Mouse (Mus musculus) ES-E14 (cell line): ENCODE measurements around the gene Ism2. TPM values are rescaled to one million over a fixed set of nuclear protein-coding genes. Genes with fewer than 3 reads are reported as not detected.

Experiments used
- DNase-seq: peaks from one replicate; pipeline ENCODE4 v3.0.0-alpha.2; 2013; ENCODE audit warnings: low read depth, low spot score
- H3K27ac ChIP-seq: 2 replicates; pipeline ENCODE4 v1.5.1; 2012; ENCODE audit warnings: low read depth, mild to moderate bottlenecking, low read length, moderate library complexity, mixed read lengths; ENCODE audit not compliant: poor library complexity, insufficient read depth, severe bottlenecking
- H3K36me3 ChIP-seq: 2 replicates; pipeline ENCODE4 v1.6.1; 2012; ENCODE audit warnings: mild to moderate bottlenecking, low read length, moderate library complexity, mixed read lengths; ENCODE audit not compliant: control insufficient read depth, poor library complexity, insufficient read depth, severe bottlenecking
- H3K4me1 ChIP-seq, 2 experiments: fragments of 150-350 bp in 1 of 2; sonication (generic) in 1 of 2; 2 replicates each; pipeline ENCODE4 v1.6.1; 2012; ENCODE audit warnings: low read length in 2 of 2, mild to moderate bottlenecking in 1 of 2, mixed read lengths in 1 of 2; ENCODE audit not compliant: control insufficient read depth in 2 of 2, insufficient read depth in 2 of 2, poor library complexity in 1 of 2
- H3K4me3 ChIP-seq, 2 experiments: fragments of 150-350 bp in 1 of 2; sonication (generic) in 1 of 2; 2 replicates each; pipeline ENCODE4 v1.5.1; 2012; ENCODE audit warnings: low read length in 2 of 2, low read depth in 1 of 2, mild to moderate bottlenecking in 1 of 2, mixed read lengths in 1 of 2; ENCODE audit not compliant: insufficient read depth in 1 of 2, poor library complexity in 1 of 2, severe bottlenecking in 1 of 2
- H3K9ac ChIP-seq: 2 replicates; pipeline ENCODE4 v1.6.1; 2012; ENCODE audit warnings: low read depth, mild to moderate bottlenecking, low read length, mixed read lengths; ENCODE audit not compliant: poor library complexity, insufficient read depth, severe bottlenecking
- H3K9me3 ChIP-seq: fragments of 150-350 bp; sonication (generic); 2 replicates; pipeline ENCODE4 v1.6.1; 2012; ENCODE audit warnings: low read depth, mild to moderate bottlenecking, low read length; ENCODE audit not compliant: control insufficient read depth, insufficient read depth
- CHD2 ChIP-seq: IDR thresholded peaks from 2 replicates; pipeline ENCODE4 v1.6.1; 2014; ENCODE audit warnings: mild to moderate bottlenecking, low read depth, low read length, inconsistent platforms
- HCFC1 ChIP-seq: IDR thresholded peaks from 2 replicates; pipeline ENCODE4 v1.6.1; 2012; ENCODE audit warnings: low read length, inconsistent platforms, borderline replicate concordance; ENCODE audit not compliant: insufficient read depth
- MAFK ChIP-seq: IDR thresholded peaks from 2 replicates; pipeline ENCODE4 v1.6.1; 2014; ENCODE audit warnings: mild to moderate bottlenecking, low read depth, low read length, inconsistent platforms; ENCODE audit not compliant: insufficient read depth
- ZC3H11A ChIP-seq: IDR thresholded peaks from 2 replicates; pipeline ENCODE4 v1.6.1; 2012; ENCODE audit warnings: low read depth, mild to moderate bottlenecking, inconsistent platforms, low read length, borderline replicate concordance
- ZNF384 ChIP-seq: IDR thresholded peaks from 2 replicates; pipeline ENCODE4 v1.6.1; 2012; ENCODE audit warnings: low read depth, low read length, inconsistent platforms
- in situ Hi-C, 2 experiments: fragments of 600-800 bp; cut with MboI; formaldehyde crosslinking; loops; one replicate each; pipeline ENCODE4 v1.15.1; 2025; ENCODE audit warnings: low sequenced_read_pairs in 2 of 2, inconsistent platforms in 1 of 2; ENCODE audit not compliant: unreplicated experiment in 2 of 2
- total RNA-seq: library from RNA; depleted of rRNA; stranded (reverse); fragments of 300-350 nt; gene quantifications from 2 replicates; pipeline ENCODE4 v1.2.3, GENCODE M21; 2012; rRNA removed

Ism2 gene
- total RNA-seq, result 3.0 and 3.2 TPM in 2 replicates

- 0 out of 4 replicates have a peak, but pooled peaks cover 0 to 3% of the 10 kb centered on the region in 2 experiments for H3K4me1 ChIP-seq
- no peak for DNase-seq
- in situ Hi-C loops, result no loop called here
- H3K9me3 ChIP-seq, result no peaks in the 10 kb centered on the region
- no peak within 1 kb of the TSS for H3K27ac ChIP-seq
- peak within 1 kb of the TSS; percentile 80 to 98 for H3K4me3 ChIP-seq
- H3K36me3 ChIP-seq, result no peaks in the 10 kb centered on the region
- H3K9ac ChIP-seq, result peak within 1 kb of the TSS; percentile 66
- TF ChIP-seq ZNF384 (no peak), CHD2 (0 out of 2 replicates have a peak, but pooled peaks have one; percentile 35), MAFK (no peak), HCFC1 (no peak)
Measured at GRCm38 (mm10) chr12:87299657-87300440, at the start of gene Ism2. Gene Ism2, minus strand, starts transcription at chr12:87299705.

GRCm38 (mm10) chr12:87348029-87348428, 48.5 kb upstream of the Ism2 start:
- Histone ChIP-seq H3K4me3 (no peak overlapping the region), H3K4me1 (no peaks in the 10 kb centered on the region), H3K36me3 (peaks cover 2% of the 10 kb centered on the region), H3K9me3 (no peaks in the 10 kb centered on the region), H3K9ac (no peak overlapping the region), H3K27ac (no peak overlapping the region)
- in situ Hi-C loops, result no loop called here
- no peak for TF ChIP-seq ZNF384
- no peak for TF ChIP-seq ZC3H11A
- no peak for DNase-seq

- DNase-seq, result no peak
- H3K36me3 ChIP-seq, result peaks cover 2% of the 10 kb centered on the region
- no peak overlapping the region for H3K9ac ChIP-seq
- in situ Hi-C loops, result no loop called here
- no peak for TF ChIP-seq ZNF384
- TF ChIP-seq ZC3H11A, result no peak
- TF ChIP-seq CHD2, result no peak
- no peak for TF ChIP-seq HCFC1
- TF ChIP-seq MAFK, result no peak
- no peaks in the 10 kb centered on the region for H3K4me1 ChIP-seq
- H3K27ac ChIP-seq, result no peak overlapping the region
- no peaks in the 10 kb centered on the region for H3K9me3 ChIP-seq
- H3K4me3 ChIP-seq, result no peak overlapping the region
Measured at GRCm38 (mm10) chr12:87347511-87347910, 48.0 kb upstream of the Ism2 start.

GRCm38 (mm10) chr12:87343084-87343605, 43.6 kb upstream of the Ism2 start:
- Histone ChIP-seq H3K9ac (no peak overlapping the region), H3K36me3 (peaks cover 5% of the 10 kb centered on the region; the same call in 1 of the 2 replicates)

GRCm38 (mm10) chr12:87338082-87338481, 38.6 kb upstream of the Ism2 start:
- H3K27ac ChIP-seq, result no peak overlapping the region
- H3K9me3 ChIP-seq, result no peaks in the 10 kb centered on the region
- peaks cover 6% of the 10 kb centered on the region for H3K36me3 ChIP-seq
- H3K4me3 ChIP-seq, result no peak overlapping the region
- no peak for DNase-seq
- no peak for TF ChIP-seq CHD2
- no peak for TF ChIP-seq ZC3H11A
- TF ChIP-seq ZNF384, result no peak
- TF ChIP-seq HCFC1, result no peak
- no peak for TF ChIP-seq MAFK
- in situ Hi-C loops, result no loop called here
- no peaks in the 10 kb centered on the region for H3K4me1 ChIP-seq
- no peak overlapping the region for H3K9ac ChIP-seq

More at GRCm38 (mm10) chr12:87343084-87343605, 43.6 kb upstream of the Ism2 start:
- Histone ChIP-seq H3K4me1 (no peaks in the 10 kb centered on the region), H3K27ac (no peak overlapping the region), H3K9me3 (no peaks in the 10 kb centered on the region), H3K4me3 (no peak overlapping the region)
- DNase-seq, result no peak
- TF ChIP-seq CHD2 (no peak), ZC3H11A (no peak), MAFK (no peak), ZNF384 (no peak), HCFC1 (no peak)
- in situ Hi-C loops, result no loop called here
